Mouse (Mus musculus) layer of hippocampus, adult 11-12 months (tissue): ENCODE data around the gene Kif21a.

ENCODE experiments used
- DNase-seq: peaks from one replicate; pipeline ENCODE4 v3.0.0; 2022; ENCODE audit warnings: low spot score

Gene Kif21a

GRCm38 (mm10) chr15:91018161-91018860 lies 31.4 kb downstream of the Kif21a start:
- DNase-seq, result peak; percentile 61

- DNase-seq, result peak; percentile 44
These were observed 32.2 kb downstream of the Kif21a start for GRCm38 (mm10) chr15:91017261-91018160.

- DNase-seq, result no peak
These were observed 33.4 kb downstream of the Kif21a start for GRCm38 (mm10) chr15:91016366-91016765.

- no peak for DNase-seq
These were observed 36.8 kb downstream of the Kif21a start for GRCm38 (mm10) chr15:91012793-91013580.

GRCm38 (mm10) chr15:91010218-91010617 lies 39.5 kb downstream of the Kif21a start:
- no peak for DNase-seq

GRCm38 (mm10) chr15:91007123-91007830 lies 42.5 kb downstream of the Kif21a start:
- no peak for DNase-seq

GRCm38 (mm10) chr15:91004726-91005125 lies 45.0 kb downstream of the Kif21a start:
- DNase-seq, result no peak

- no peak for DNase-seq
These were observed 48.6 kb downstream of the Kif21a start for GRCm38 (mm10) chr15:91001037-91001616.

GRCm38 (mm10) chr15:91000280-91001036 lies 49.3 kb downstream of the Kif21a start:
- no peak for DNase-seq

- DNase-seq, result no peak
These were observed 56.9 kb downstream of the Kif21a start for GRCm38 (mm10) chr15:90992871-90993270.

GRCm38 (mm10) chr15:90992388-90992787 lies 57.4 kb downstream of the Kif21a start:
- DNase-seq, result no peak

GRCm38 (mm10) chr15:90991843-90992242 lies 57.9 kb downstream of the Kif21a start:
- no peak for DNase-seq

GRCm38 (mm10) chr15:90987714-90988250 lies 62.0 kb downstream of the Kif21a start:
- no peak for DNase-seq

GRCm38 (mm10) chr15:90975914-90976313 lies 73.8 kb downstream of the Kif21a start:
- DNase-seq, result no peak

GRCm38 (mm10) chr15:90971914-90972767 lies 77.6 kb downstream of the Kif21a start:
- no peak for DNase-seq

- no peak for DNase-seq
These were observed 86.4 kb downstream of the Kif21a start for GRCm38 (mm10) chr15:90963320-90963719.

GRCm38 (mm10) chr15:90962548-90962947 lies 87.2 kb downstream of the Kif21a start:
- no peak for DNase-seq

- no peak for DNase-seq
These were observed 88.8 kb downstream of the Kif21a start for GRCm38 (mm10) chr15:90960831-90961554.

GRCm38 (mm10) chr15:90951383-90951782 lies 98.4 kb downstream of the Kif21a start:
- DNase-seq, result no peak
